Mouse (Mus musculus): Measurements from ENCODE around the gene B3galt1. TPM values are rescaled to one million over a fixed set of nuclear protein-coding genes. Genes with fewer than 3 reads are reported as not detected.

Gene B3galt1
- polyA plus RNA-seq, 1 experiment from 2014 or later: 7.4 TPM

DNA sequence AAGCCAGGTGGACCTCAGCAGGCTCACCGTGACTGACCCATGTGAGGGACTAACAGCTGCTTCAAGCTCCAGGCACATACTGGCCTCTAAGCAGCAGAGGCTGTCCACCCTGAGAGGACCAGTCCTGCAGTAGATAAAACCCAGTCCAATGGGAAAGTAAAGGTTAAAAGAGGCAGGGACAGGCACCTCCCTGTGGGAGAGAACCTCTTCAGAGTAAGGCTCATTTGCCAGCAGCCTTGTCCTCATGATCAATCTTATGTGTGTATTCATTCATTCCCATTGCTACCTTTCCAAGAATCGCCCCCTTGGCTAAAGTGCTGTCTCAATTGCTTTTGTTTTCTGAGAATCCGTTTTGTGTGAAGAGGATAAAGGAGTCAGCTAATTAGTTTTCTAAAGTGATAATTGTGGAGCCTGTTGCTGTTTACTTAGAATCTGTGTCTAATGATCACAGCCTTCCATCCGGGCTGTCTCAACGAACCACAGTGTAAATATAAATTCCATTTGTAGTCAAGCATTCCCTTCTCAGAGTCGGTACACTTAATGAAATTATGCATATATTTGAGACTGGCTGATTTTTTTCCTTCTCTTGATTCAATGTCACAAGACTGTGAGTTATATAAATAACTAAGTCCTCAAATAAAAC, 412.1 kb downstream of the B3galt1 start:
- no peaks in the 10 kb centered on the region for H3K4me1 ChIP-seq (ENCODE audit: control insufficient read depth, insufficient read depth, low read length)

DNA sequence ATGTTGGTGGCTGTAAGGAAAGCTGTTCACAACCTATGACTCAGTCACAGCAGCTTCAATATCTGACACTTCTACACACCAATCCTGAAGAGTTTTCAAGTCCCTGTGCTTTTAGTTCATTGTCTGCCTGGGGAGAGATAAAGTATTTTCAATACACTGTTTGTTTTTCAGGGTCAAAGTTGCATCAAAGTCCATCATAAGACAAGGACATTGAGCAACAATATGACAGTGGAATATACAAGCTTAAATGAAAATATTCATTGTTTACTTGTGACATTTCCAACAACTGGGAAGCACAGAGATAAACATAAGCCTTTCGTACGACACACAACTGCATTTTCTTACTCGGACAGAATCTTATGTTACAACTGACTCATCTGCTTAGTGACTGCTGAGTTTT, 417.9 kb downstream of the B3galt1 start:
- H3K27ac ChIP-seq (ENCODE audit: low read depth, low read length): no peak overlapping the region
- ATAC-seq (ENCODE audit: low FRiP score, low TSS enrichment): no peak
- H3K9ac ChIP-seq (ENCODE audit: low read depth, low read length): no peak overlapping the region
- no peaks in the 10 kb centered on the region for H3K4me1 ChIP-seq (ENCODE audit: control insufficient read depth, insufficient read depth, low read length)
- no peak overlapping the region for H3K4me2 ChIP-seq (replicated peaks; ENCODE audit: low read depth, low read length)
- no peaks in the 10 kb centered on the region for H3K36me3 ChIP-seq (ENCODE audit: control insufficient read depth, insufficient read depth, low read length)
- no peaks in the 10 kb centered on the region for H3K9me3 ChIP-seq (ENCODE audit: control insufficient read depth, low read length)
- no peaks in the 10 kb centered on the region for H3K27me3 ChIP-seq (ENCODE audit: control insufficient read depth, insufficient read depth, low read length)
- 94% methylated on average over 3 of the region's 3 CpGs for WGBS
- H3K4me3 ChIP-seq (ENCODE audit: low read length): no peak overlapping the region

More for the DNA sequence above, 412.1 kb downstream of the B3galt1 start:
- H3K36me3 ChIP-seq (ENCODE audit: control insufficient read depth, insufficient read depth, low read length): no peaks in the 10 kb centered on the region
- no peak overlapping the region for H3K4me2 ChIP-seq (replicated peaks; ENCODE audit: low read depth, low read length)
- no peak overlapping the region for H3K27ac ChIP-seq (ENCODE audit: low read depth, low read length)
- no peak overlapping the region for H3K9ac ChIP-seq (ENCODE audit: low read depth, low read length)
- no peaks in the 10 kb centered on the region for H3K9me3 ChIP-seq (ENCODE audit: control insufficient read depth, low read length)
- WGBS: 67% methylated on average over 6 of the region's 6 CpGs
- no peak overlapping the region for H3K4me3 ChIP-seq (ENCODE audit: low read length)
- ATAC-seq (ENCODE audit: low FRiP score, low TSS enrichment): no peak
- H3K27me3 ChIP-seq (ENCODE audit: control insufficient read depth, insufficient read depth, low read length): no peaks in the 10 kb centered on the region

- H3K4me1 ChIP-seq (ENCODE audit: control insufficient read depth, insufficient read depth, low read length): no peaks in the 10 kb centered on the region
- 82% methylated on average over 3 of the region's 3 CpGs for WGBS
- H3K4me2 ChIP-seq (replicated peaks; ENCODE audit: low read depth, low read length): no peak overlapping the region
- H3K36me3 ChIP-seq (ENCODE audit: control insufficient read depth, insufficient read depth, low read length): no peaks in the 10 kb centered on the region
- no peak for ATAC-seq (ENCODE audit: low FRiP score, low TSS enrichment)
- H3K9ac ChIP-seq (ENCODE audit: low read depth, low read length): no peak overlapping the region
- no peaks in the 10 kb centered on the region for H3K27me3 ChIP-seq (ENCODE audit: control insufficient read depth, insufficient read depth, low read length)
- H3K4me3 ChIP-seq (ENCODE audit: low read length): no peak overlapping the region
- H3K27ac ChIP-seq (ENCODE audit: low read depth, low read length): no peak overlapping the region
- no peaks in the 10 kb centered on the region for H3K9me3 ChIP-seq (ENCODE audit: control insufficient read depth, low read length)
Measured at GRCm38 (mm10) chr2:67985133-67985532, 419.5 kb downstream of the B3galt1 start.

DNA sequence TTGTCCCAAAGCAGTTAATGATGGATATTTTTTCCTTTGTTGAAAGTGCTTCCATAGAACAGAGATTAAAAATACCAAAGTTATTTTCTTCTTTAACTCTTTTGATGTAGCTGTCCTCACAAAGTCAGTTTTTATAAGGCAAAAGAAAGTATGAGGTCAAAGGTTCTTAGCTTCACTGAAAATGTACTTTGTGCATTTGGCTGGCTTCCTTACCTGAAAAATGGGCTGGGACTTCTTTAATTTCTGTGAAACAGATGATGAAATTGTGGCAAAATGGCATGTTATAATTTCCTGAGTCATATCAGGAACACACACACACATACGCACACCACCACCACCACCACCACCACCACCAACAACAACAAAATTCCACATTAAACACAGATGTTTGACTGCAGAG, 427.8 kb downstream of the B3galt1 start:
- Histone ChIP-seq H3K4me3 (ENCODE audit: low read length) (no peak overlapping the region), H3K9ac (ENCODE audit: low read depth, low read length) (no peak overlapping the region), H3K4me1 (ENCODE audit: control insufficient read depth, insufficient read depth, low read length) (no peaks in the 10 kb centered on the region), H3K4me2 (replicated peaks; ENCODE audit: low read depth, low read length) (no peak overlapping the region), H3K36me3 (ENCODE audit: control insufficient read depth, insufficient read depth, low read length) (no peaks in the 10 kb centered on the region), H3K27ac (ENCODE audit: low read depth, low read length) (no peak overlapping the region), H3K9me3 (ENCODE audit: control insufficient read depth, low read length) (no peaks in the 10 kb centered on the region), H3K27me3 (ENCODE audit: control insufficient read depth, insufficient read depth, low read length) (no peaks in the 10 kb centered on the region)
- WGBS: 100% methylated on average over 1 of the region's 1 CpGs
- no peak for ATAC-seq (ENCODE audit: low FRiP score, low TSS enrichment)

- Histone ChIP-seq H3K27ac (ENCODE audit: low read depth, low read length) (no peak overlapping the region), H3K9me3 (ENCODE audit: control insufficient read depth, low read length) (no peaks in the 10 kb centered on the region), H3K9ac (ENCODE audit: low read depth, low read length) (no peak overlapping the region), H3K4me1 (ENCODE audit: control insufficient read depth, insufficient read depth, low read length) (no peaks in the 10 kb centered on the region), H3K36me3 (ENCODE audit: control insufficient read depth, insufficient read depth, low read length) (no peaks in the 10 kb centered on the region), H3K4me3 (ENCODE audit: low read length) (no peak overlapping the region), H3K27me3 (ENCODE audit: control insufficient read depth, insufficient read depth, low read length) (no peaks in the 10 kb centered on the region), H3K4me2 (replicated peaks; ENCODE audit: low read depth, low read length) (no peak overlapping the region)
- no peak for ATAC-seq (ENCODE audit: low FRiP score, low TSS enrichment)
- 50% methylated on average over 1 of the region's 1 CpGs for WGBS
Measured at GRCm38 (mm10) chr2:68003091-68003490, 437.4 kb downstream of the B3galt1 start.

DNA sequence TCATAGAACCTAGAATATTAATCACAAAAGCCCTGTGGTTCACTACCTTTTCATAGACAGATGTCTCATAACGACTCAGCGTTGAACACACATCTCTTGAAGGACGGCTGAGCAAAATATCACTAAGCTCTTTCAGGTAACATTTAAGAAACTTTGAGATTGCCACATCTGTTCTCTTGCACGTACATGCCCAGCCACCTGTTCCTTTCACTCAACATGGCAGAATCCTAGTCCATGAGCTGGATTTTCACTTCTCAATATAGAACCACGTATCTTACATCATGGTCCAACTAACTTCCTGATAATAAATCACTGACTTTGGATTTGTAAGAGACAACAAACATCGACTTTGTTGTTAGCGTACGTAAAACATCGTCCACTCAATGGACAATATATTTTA, 439.5 kb downstream of the B3galt1 start:
- Histone ChIP-seq H3K36me3 (ENCODE audit: control insufficient read depth, insufficient read depth, low read length) (no peaks in the 10 kb centered on the region), H3K27me3 (ENCODE audit: control insufficient read depth, insufficient read depth, low read length) (no peaks in the 10 kb centered on the region), H3K4me1 (ENCODE audit: control insufficient read depth, insufficient read depth, low read length) (no peaks in the 10 kb centered on the region), H3K4me3 (ENCODE audit: low read length) (no peak overlapping the region), H3K27ac (ENCODE audit: low read depth, low read length) (no peak overlapping the region), H3K9ac (ENCODE audit: low read depth, low read length) (no peak overlapping the region), H3K4me2 (replicated peaks; ENCODE audit: low read depth, low read length) (no peak overlapping the region), H3K9me3 (ENCODE audit: control insufficient read depth, low read length) (no peaks in the 10 kb centered on the region)
- ATAC-seq (ENCODE audit: low FRiP score, low TSS enrichment): no peak
- 79% methylated on average over 9 of the region's 9 CpGs for WGBS

DNA sequence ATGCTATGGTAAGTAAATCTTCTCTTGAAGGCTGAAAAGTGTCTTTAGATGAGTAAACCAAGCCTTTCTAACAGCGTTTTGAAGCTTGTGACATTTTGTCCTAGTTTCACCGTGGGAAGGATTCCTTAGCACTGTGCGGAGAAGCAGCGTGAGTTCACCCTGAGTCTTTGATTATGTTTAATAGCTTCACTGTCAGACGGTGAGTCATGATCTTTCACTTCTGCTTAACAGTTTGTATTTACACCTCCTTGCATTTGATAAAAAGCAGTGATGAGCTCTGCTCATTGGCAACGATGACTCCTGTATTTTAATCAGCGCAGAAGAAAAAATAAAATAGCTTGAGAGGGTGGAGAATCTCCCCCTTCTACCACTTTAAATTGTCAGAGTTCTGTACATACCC, 440.0 kb downstream of the B3galt1 start:
- Histone ChIP-seq H3K4me3 (ENCODE audit: low read length) (no peak overlapping the region), H3K4me1 (ENCODE audit: control insufficient read depth, insufficient read depth, low read length) (no peaks in the 10 kb centered on the region), H3K4me2 (replicated peaks; ENCODE audit: low read depth, low read length) (no peak overlapping the region), H3K9ac (ENCODE audit: low read depth, low read length) (no peak overlapping the region), H3K9me3 (ENCODE audit: control insufficient read depth, low read length) (no peaks in the 10 kb centered on the region), H3K36me3 (ENCODE audit: control insufficient read depth, insufficient read depth, low read length) (no peaks in the 10 kb centered on the region), H3K27me3 (ENCODE audit: control insufficient read depth, insufficient read depth, low read length) (no peaks in the 10 kb centered on the region), H3K27ac (ENCODE audit: low read depth, low read length) (no peak overlapping the region)
- no peak for ATAC-seq (ENCODE audit: low FRiP score, low TSS enrichment)
- 71% methylated on average over 7 of the region's 7 CpGs for WGBS

DNA sequence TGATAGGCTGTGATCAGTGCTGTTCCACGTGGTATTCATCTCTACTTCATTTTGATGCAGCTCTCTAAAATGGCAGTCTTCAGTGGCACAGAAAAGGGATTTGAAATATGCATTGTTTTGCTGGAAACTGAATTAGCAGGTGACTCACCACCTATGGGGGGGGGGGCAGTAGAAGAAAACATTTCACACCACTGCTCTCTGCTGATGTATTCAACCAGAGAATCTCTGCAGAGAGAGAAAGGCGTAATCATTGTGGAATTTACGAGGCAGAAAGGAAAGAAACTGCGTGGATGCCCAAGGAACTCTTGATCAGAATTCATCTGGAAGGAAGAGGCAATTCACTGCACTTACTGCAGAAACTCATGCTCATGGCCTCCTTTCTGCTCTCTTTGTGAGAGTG, 445.7 kb downstream of the B3galt1 start:
- H3K4me1 ChIP-seq (ENCODE audit: control insufficient read depth, insufficient read depth, low read length): no peaks in the 10 kb centered on the region
- H3K4me2 ChIP-seq (replicated peaks; ENCODE audit: low read depth, low read length): no peak overlapping the region
- H3K4me3 ChIP-seq (ENCODE audit: low read length): no peak overlapping the region
- no peaks in the 10 kb centered on the region for H3K27me3 ChIP-seq (ENCODE audit: control insufficient read depth, insufficient read depth, low read length)
- ATAC-seq (ENCODE audit: low FRiP score, low TSS enrichment): no peak
- no peaks in the 10 kb centered on the region for H3K9me3 ChIP-seq (ENCODE audit: control insufficient read depth, low read length)
- 68% methylated on average over 4 of the region's 4 CpGs for WGBS
- no peak overlapping the region for H3K9ac ChIP-seq (ENCODE audit: low read depth, low read length)
- H3K36me3 ChIP-seq (ENCODE audit: control insufficient read depth, insufficient read depth, low read length): no peaks in the 10 kb centered on the region
- no peak overlapping the region for H3K27ac ChIP-seq (ENCODE audit: low read depth, low read length)

- no peaks in the 10 kb centered on the region for H3K27me3 ChIP-seq (ENCODE audit: control insufficient read depth, insufficient read depth, low read length)
- H3K9me3 ChIP-seq (ENCODE audit: control insufficient read depth, low read length): no peaks in the 10 kb centered on the region
- ATAC-seq (ENCODE audit: low FRiP score, low TSS enrichment): no peak
- 88% methylated on average over 5 of the region's 5 CpGs for WGBS
- no peak overlapping the region for H3K4me3 ChIP-seq (ENCODE audit: low read length)
- no peaks in the 10 kb centered on the region for H3K36me3 ChIP-seq (ENCODE audit: control insufficient read depth, insufficient read depth, low read length)
- H3K4me1 ChIP-seq (ENCODE audit: control insufficient read depth, insufficient read depth, low read length): no peaks in the 10 kb centered on the region
- H3K9ac ChIP-seq (ENCODE audit: low read depth, low read length): no peak overlapping the region
- no peak overlapping the region for H3K27ac ChIP-seq (ENCODE audit: low read depth, low read length)
- no peak overlapping the region for H3K4me2 ChIP-seq (replicated peaks; ENCODE audit: low read depth, low read length)
Measured at GRCm38 (mm10) chr2:68020251-68020680, 454.6 kb downstream of the B3galt1 start.
